Mouse (Mus musculus) lung, postnatal 10 days (tissue): Measurements from ENCODE around the gene Rpl36a-ps1.

Source experiments
- DNase-seq: peaks from one replicate; pipeline ENCODE4 v3.0.0; 2021

The Rpl36a-ps1 gene

DNA sequence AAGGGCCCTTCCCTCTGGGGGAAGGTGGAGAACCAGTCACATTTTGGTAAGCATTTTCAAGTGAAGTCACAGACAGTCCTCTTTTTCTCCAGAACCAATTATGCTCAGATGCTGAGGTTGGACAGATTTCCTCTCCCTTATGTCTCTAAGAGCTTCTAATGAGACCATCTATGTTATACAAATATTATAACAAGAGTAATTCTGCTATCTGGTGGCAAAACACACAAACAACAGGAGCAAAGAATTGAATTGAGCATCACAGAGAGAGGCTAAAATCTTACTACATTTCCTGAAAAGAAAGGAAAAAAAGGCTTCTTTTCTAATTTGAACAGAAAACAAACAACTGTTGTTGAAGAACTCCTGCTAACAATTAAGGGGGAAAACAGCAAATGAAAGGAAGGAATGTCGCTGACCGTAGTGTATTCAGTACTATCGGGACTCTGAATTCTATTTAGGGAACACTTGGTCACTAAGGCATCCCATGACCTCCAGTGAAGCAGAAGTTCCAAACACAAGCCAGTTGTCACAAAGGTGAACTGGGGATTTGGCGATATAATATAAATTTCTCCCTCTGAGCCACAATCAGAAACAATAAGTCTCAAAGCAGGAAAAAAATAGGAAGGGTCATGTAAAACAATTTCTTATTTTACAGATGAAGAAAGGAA lies 42.4 kb downstream of the Rpl36a-ps1 start:
- DNase-seq = no peak
